Mouse (Mus musculus) hindbrain, embryonic 11.5 days (tissue): Measurements from ENCODE around the gene Kif15. TPM values are rescaled to one million over a fixed set of nuclear protein-coding genes. Genes with fewer than 3 reads are reported as not detected.
A peak's percentile ranks its signal among the peaks of the same experiment; 100 is the strongest.

Source experiments
- ATAC-seq: fragments of 200-750 bp; cut with Nextera tagmentation; 2 replicates; pipeline ENCODE4 v1.8.0; 2017; ENCODE audit warnings: mild to moderate bottlenecking, moderate TSS enrichment, moderate library complexity; ENCODE audit not compliant: low FRiP score
- DNase-seq: peaks from one replicate; pipeline ENCODE4 v3.0.0-alpha.2; 2015; ENCODE audit warnings: low spot score
- H3K27ac ChIP-seq: fragments of 300-500 bp; sonication (generic); 2 replicates; pipeline ENCODE4 v1.5.1; 2014; ENCODE audit warnings: mild to moderate bottlenecking, low read depth, low read length
- H3K27me3 ChIP-seq: fragments of 300-500 bp; sonication (generic); 2 replicates; pipeline ENCODE4 v1.6.1; 2014; ENCODE audit warnings: mild to moderate bottlenecking, low read length, moderate library complexity, mixed read lengths; ENCODE audit not compliant: control insufficient read depth, insufficient read depth
- H3K36me3 ChIP-seq: fragments of 300-500 bp; sonication (generic); 2 replicates; pipeline ENCODE4 v1.6.1; 2014; ENCODE audit warnings: mild to moderate bottlenecking, low read length, moderate library complexity, mixed read lengths; ENCODE audit not compliant: control insufficient read depth, insufficient read depth
- H3K4me1 ChIP-seq: fragments of 300-500 bp; sonication (generic); replicated peaks from 2 replicates; pipeline ENCODE4 v1.6.1; 2014; ENCODE audit warnings: low read length, mixed read lengths; ENCODE audit not compliant: control insufficient read depth, insufficient read depth
- H3K4me2 ChIP-seq: fragments of 300-500 bp; sonication (generic); replicated peaks from 2 replicates; pipeline ENCODE4 v1.6.1; 2014; ENCODE audit warnings: mild to moderate bottlenecking, low read depth, low read length
- H3K4me3 ChIP-seq: fragments of 300-500 bp; sonication (generic); 2 replicates; pipeline ENCODE4 v1.5.1; 2014; ENCODE audit warnings: low read depth, low read length
- H3K9ac ChIP-seq: fragments of 300-500 bp; sonication (generic); 2 replicates; pipeline ENCODE4 v1.6.1; 2014; ENCODE audit warnings: low read depth, low read length
- H3K9me3 ChIP-seq: fragments of 300-500 bp; sonication (generic); 2 replicates; pipeline ENCODE4 v1.6.1; 2016; ENCODE audit warnings: low read length; ENCODE audit not compliant: control insufficient read depth
- WGBS: fragments of 180-500 bp; shearing (Covaris S2); extraction: QIAGEN DNeasy Blood & Tissue Kit; methylation state at CpG from one replicate; pipeline ENCODE4 v1.1.7; 2014; 5-methylcytosine and 5-hydroxymethylcytosine counted together
- polyA plus RNA-seq: library from polyadenylated mRNA; unstranded; fragments of >200 nt; fragmentation: Nextera tagmentation; extraction: Ambion mirVana; gene quantifications from 2 replicates; pipeline ENCODE4 v1.2.1, GENCODE M21; 2014

The Kif15 gene
- polyA plus RNA-seq, 1 experiment from 2014 or later: 71.8 TPM

GRCm38 (mm10) chr9:123004718-123005117, 53.9 kb downstream of the Kif15 start:
- ATAC-seq (no peak), DNase-seq (no peak)
- no peaks in the 10 kb centered on the region for H3K4me1 ChIP-seq
- H3K36me3 ChIP-seq: 0 out of 2 replicates have a peak, but pooled peaks cover 4% of the 10 kb centered on the region
- H3K4me3 ChIP-seq: no peak overlapping the region
- H3K9me3 ChIP-seq: no peaks in the 10 kb centered on the region
- no peaks in the 10 kb centered on the region for H3K27me3 ChIP-seq
- no peak overlapping the region for H3K27ac ChIP-seq
- no peak overlapping the region for H3K4me2 ChIP-seq
- 95% methylated on average over 2 of the region's 2 CpGs for WGBS
- H3K9ac ChIP-seq: no peak overlapping the region

GRCm38 (mm10) chr9:123006071-123006470, 55.2 kb downstream of the Kif15 start:
- H3K4me3 ChIP-seq: no peak overlapping the region
- no peaks in the 10 kb centered on the region for H3K4me1 ChIP-seq
- 83% methylated on average over 6 of the region's 6 CpGs for WGBS
- H3K4me2 ChIP-seq: no peak overlapping the region
- peaks cover 7% of the 10 kb centered on the region; the same call in 1 of the 2 replicates for H3K36me3 ChIP-seq
- no peaks in the 10 kb centered on the region for H3K9me3 ChIP-seq
- no peak for DNase-seq
- H3K27ac ChIP-seq: no peak overlapping the region
- H3K27me3 ChIP-seq: no peaks in the 10 kb centered on the region
- H3K9ac ChIP-seq: no peak overlapping the region
- no peak for ATAC-seq

GRCm38 (mm10) chr9:123020995-123021631, 70.3 kb downstream of the Kif15 start, which contains the start of gene Tmem42:
Tmem42 (plus strand) TSS chr9:123021326.
- Histone ChIP-seq H3K27ac (peak within 1 kb of the TSS; percentile 85), H3K9me3 (no peaks in the 10 kb centered on the region), H3K9ac (peak within 1 kb of the TSS; percentile 79), H3K4me2 (peak within 1 kb of the TSS; percentile 72), H3K4me1 (no peaks in the 10 kb centered on the region; the same call in 1 of the 2 replicates), H3K27me3 (no peaks in the 10 kb centered on the region), H3K36me3 (peaks cover 5% of the 10 kb centered on the region; the same call in 1 of the 2 replicates), H3K4me3 (peak within 1 kb of the TSS; percentile 60)
- DNase-seq (peak; percentile 87), ATAC-seq (peak; percentile 97)
- WGBS: 1% methylated on average over 47 of the region's 69 CpGs

- no peaks in the 10 kb centered on the region for H3K9me3 ChIP-seq
- peak overlapping the region; percentile 72 for H3K4me2 ChIP-seq
- WGBS: 47% methylated on average over 16 of the region's 24 CpGs
- H3K27me3 ChIP-seq: no peaks in the 10 kb centered on the region
- H3K4me1 ChIP-seq: no peaks in the 10 kb centered on the region; the same call in 1 of the 2 replicates
- H3K36me3 ChIP-seq: 0 out of 2 replicates have a peak, but pooled peaks cover 2% of the 10 kb centered on the region
- ATAC-seq (peak; percentile 64), DNase-seq (no peak)
- H3K4me3 ChIP-seq: peak overlapping the region; percentile 60
- H3K27ac ChIP-seq: 0 out of 2 replicates have a peak overlapping the region, but pooled peaks have one; percentile 85
- no peak overlapping the region; the same call in 1 of the 2 replicates for H3K9ac ChIP-seq
Measured at GRCm38 (mm10) chr9:123021636-123022379, 71.0 kb downstream of the Kif15 start.

- DNase-seq (no peak), ATAC-seq (no peak)
- H3K27ac ChIP-seq: no peak overlapping the region
- no peak overlapping the region for H3K9ac ChIP-seq
- H3K4me3 ChIP-seq: no peak overlapping the region
- WGBS: 94% methylated on average over 2 of the region's 2 CpGs
- H3K9me3 ChIP-seq: no peaks in the 10 kb centered on the region
- H3K36me3 ChIP-seq: no peaks in the 10 kb centered on the region
- no peaks in the 10 kb centered on the region; the same call in 1 of the 2 replicates for H3K4me1 ChIP-seq
- H3K27me3 ChIP-seq: no peaks in the 10 kb centered on the region
- no peak overlapping the region for H3K4me2 ChIP-seq
Measured at GRCm38 (mm10) chr9:123024201-123024600, 73.4 kb downstream of the Kif15 start.

GRCm38 (mm10) chr9:123031496-123032246, 80.8 kb downstream of the Kif15 start:
- Histone ChIP-seq H3K27me3 (no peaks in the 10 kb centered on the region), H3K9ac (no peak overlapping the region), H3K27ac (no peak overlapping the region), H3K9me3 (no peaks in the 10 kb centered on the region), H3K4me3 (no peak overlapping the region), H3K4me1 (no peaks in the 10 kb centered on the region), H3K4me2 (no peak overlapping the region), H3K36me3 (no peaks in the 10 kb centered on the region)
- ATAC-seq (no peak), DNase-seq (no peak)
- 90% methylated on average over 13 of the region's 13 CpGs for WGBS

- WGBS: 85% methylated on average over 4 of the region's 4 CpGs
- DNase-seq (no peak), ATAC-seq (no peak)
- Histone ChIP-seq H3K4me3 (no peak within 1 kb of the TSS), H3K9me3 (no peaks in the 10 kb centered on the region), H3K4me2 (no peak within 1 kb of the TSS), H3K9ac (no peak within 1 kb of the TSS), H3K36me3 (no peaks in the 10 kb centered on the region), H3K27me3 (no peaks in the 10 kb centered on the region), H3K4me1 (no peaks in the 10 kb centered on the region), H3K27ac (no peak within 1 kb of the TSS)
Measured at GRCm38 (mm10) chr9:123034426-123034825, 83.6 kb downstream of the Kif15 start, which contains the start of gene Tgm4. Tgm4 (plus strand) TSS chr9:123034726.

- ATAC-seq (no peak), DNase-seq (no peak)
- Histone ChIP-seq H3K4me1 (no peaks in the 10 kb centered on the region), H3K27me3 (no peaks in the 10 kb centered on the region), H3K4me2 (no peak overlapping the region), H3K4me3 (no peak overlapping the region), H3K9me3 (no peaks in the 10 kb centered on the region), H3K9ac (no peak overlapping the region), H3K36me3 (no peaks in the 10 kb centered on the region), H3K27ac (no peak overlapping the region)
- WGBS: 91% methylated on average over 1 of the region's 1 CpGs
Measured at GRCm38 (mm10) chr9:123047665-123048064, 96.8 kb downstream of the Kif15 start.
